Mouse (Mus musculus) lung, embryonic 14.5 days (tissue): Measurements from ENCODE around the gene Tns1. TPM values are rescaled to one million over a fixed set of nuclear protein-coding genes. Genes with fewer than 3 reads are reported as not detected.

Experiments
- ATAC-seq: fragments of 200-750 bp; cut with Nextera tagmentation; 2 replicates; pipeline ENCODE4 v1.8.0; 2017; ENCODE audit warnings: mild to moderate bottlenecking, moderate TSS enrichment, moderate library complexity; ENCODE audit not compliant: insufficient read depth
- DNase-seq: peaks from one replicate; pipeline ENCODE4 v3.0.0-alpha.2; 2015
- H3K27ac ChIP-seq: fragments of 300-500 bp; sonication (generic); 2 replicates; pipeline ENCODE4 v1.5.1; 2014; ENCODE audit warnings: low read depth, mild to moderate bottlenecking, moderate library complexity
- H3K27me3 ChIP-seq: fragments of 300-500 bp; sonication (generic); 2 replicates; pipeline ENCODE4 v1.6.1; 2014; ENCODE audit warnings: low read length, control low read depth; ENCODE audit not compliant: insufficient read depth
- H3K36me3 ChIP-seq: fragments of 300-500 bp; sonication (generic); 2 replicates; pipeline ENCODE4 v1.6.1; 2014; ENCODE audit warnings: control low read depth; ENCODE audit not compliant: insufficient read depth
- H3K4me1 ChIP-seq: fragments of 300-500 bp; sonication (generic); 2 replicates; pipeline ENCODE4 v1.6.1; 2014; ENCODE audit warnings: antibody characterized with exemption, control low read depth; ENCODE audit not compliant: insufficient read depth
- H3K4me2 ChIP-seq: fragments of 300-500 bp; sonication (generic); 2 replicates; pipeline ENCODE4 v1.6.1; 2014; ENCODE audit warnings: mild to moderate bottlenecking
- H3K4me3 ChIP-seq: fragments of 300-500 bp; sonication (generic); 2 replicates; pipeline ENCODE4 v1.5.1; 2014; ENCODE audit warnings: low read depth, low read length
- H3K9ac ChIP-seq: fragments of 300-500 bp; sonication (generic); 2 replicates; pipeline ENCODE4 v1.6.1; 2014
- H3K9me3 ChIP-seq: fragments of 300-500 bp; sonication (generic); 2 replicates; pipeline ENCODE4 v1.6.1; 2016; ENCODE audit warnings: low read depth, low read length, control low read depth
- CTCF ChIP-seq: IDR thresholded peaks from 2 replicates; pipeline ENCODE4 v1.5.1; 2016; ENCODE audit warnings: antibody characterized with exemption, low read depth
- WGBS: fragments of 180-500 bp; shearing (Covaris S2); extraction: QIAGEN DNeasy Blood & Tissue Kit; methylation state at CpG from one replicate; pipeline ENCODE4 v1.1.7; 2014; 5-methylcytosine and 5-hydroxymethylcytosine counted together
- polyA plus RNA-seq: library from polyadenylated mRNA; unstranded; fragments of >200 nt; fragmentation: Nextera tagmentation; extraction: Ambion mirVana; gene quantifications from 2 replicates; pipeline ENCODE4 v1.2.1, GENCODE M21; 2014

The Tns1 gene
- polyA plus RNA-seq, 1 experiment from 2014 or later: 95.2 TPM

DNA sequence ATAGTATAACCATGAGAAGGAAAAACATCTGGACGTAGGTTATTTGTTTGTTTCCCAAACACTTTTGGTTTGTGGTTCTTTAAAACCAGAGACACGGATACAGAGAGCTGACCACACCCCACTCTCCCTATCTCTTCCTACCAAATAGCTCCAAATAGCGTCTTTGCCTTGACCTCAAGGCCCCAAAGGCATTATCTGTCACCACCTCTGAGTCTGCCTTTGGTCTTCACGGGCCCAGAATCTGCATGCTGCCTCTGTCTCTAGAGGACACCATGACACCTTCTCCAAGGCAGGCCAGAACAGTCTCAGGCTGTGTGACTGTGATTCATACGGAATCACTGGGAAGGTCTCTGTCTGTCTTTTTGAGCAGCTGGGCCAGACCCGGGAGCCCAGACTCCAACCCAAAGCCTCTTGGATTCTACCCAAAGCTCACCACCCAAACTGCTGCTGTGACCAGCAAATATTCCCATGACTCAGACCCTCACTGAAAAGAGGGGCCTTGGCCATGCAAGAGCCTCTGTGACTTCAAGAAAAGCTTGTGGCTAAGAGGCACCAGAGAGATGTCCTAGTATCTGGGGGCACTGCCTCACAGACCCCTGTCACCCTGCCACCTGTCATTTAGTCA, 11.2 kb upstream of the Tns1 start:
- DNase-seq: no peak
- no peaks in the 10 kb centered on the region for H3K4me1 ChIP-seq

DNA sequence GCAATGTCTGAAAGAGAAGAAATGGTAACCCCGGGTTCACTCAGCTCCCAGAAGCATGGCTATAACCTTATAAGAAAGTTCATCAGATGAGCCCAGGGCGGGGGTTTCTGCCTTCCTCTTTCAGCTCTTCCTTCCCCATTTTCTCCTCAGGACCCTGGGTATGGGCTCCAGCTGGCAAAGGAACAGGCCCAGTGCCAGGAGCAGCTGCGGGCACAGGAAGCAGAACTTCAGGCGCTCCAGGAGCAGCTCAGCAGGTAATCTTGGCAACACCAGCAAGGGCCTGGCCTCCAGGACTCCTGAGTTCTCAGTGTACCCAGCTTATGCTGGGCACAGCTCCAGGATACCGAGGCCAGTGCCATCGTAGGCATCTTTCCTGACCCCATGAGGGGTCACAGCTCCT, 9.7 kb upstream of the Tns1 start:
- ATAC-seq (no peak), DNase-seq (no peak)
- Histone ChIP-seq H3K4me2 (no peak overlapping the region), H3K4me3 (no peak overlapping the region), H3K36me3 (no peaks in the 10 kb centered on the region), H3K9ac (no peak overlapping the region), H3K27me3 (no peaks in the 10 kb centered on the region), H3K4me1 (no peaks in the 10 kb centered on the region), H3K9me3 (no peaks in the 10 kb centered on the region), H3K27ac (no peak overlapping the region)
- TF ChIP-seq CTCF: no peak
- 70% methylated on average over 6 of the region's 6 CpGs for WGBS

More for the DNA sequence above, 11.2 kb upstream of the Tns1 start:
- Histone ChIP-seq H3K9me3 (no peaks in the 10 kb centered on the region), H3K4me3 (no peak overlapping the region), H3K36me3 (no peaks in the 10 kb centered on the region), H3K9ac (no peak overlapping the region), H3K4me2 (no peak overlapping the region), H3K27me3 (no peaks in the 10 kb centered on the region), H3K27ac (no peak overlapping the region)
- 57% methylated on average over 6 of the region's 6 CpGs for WGBS
- TF ChIP-seq CTCF: no peak
- ATAC-seq: no peak

DNA sequence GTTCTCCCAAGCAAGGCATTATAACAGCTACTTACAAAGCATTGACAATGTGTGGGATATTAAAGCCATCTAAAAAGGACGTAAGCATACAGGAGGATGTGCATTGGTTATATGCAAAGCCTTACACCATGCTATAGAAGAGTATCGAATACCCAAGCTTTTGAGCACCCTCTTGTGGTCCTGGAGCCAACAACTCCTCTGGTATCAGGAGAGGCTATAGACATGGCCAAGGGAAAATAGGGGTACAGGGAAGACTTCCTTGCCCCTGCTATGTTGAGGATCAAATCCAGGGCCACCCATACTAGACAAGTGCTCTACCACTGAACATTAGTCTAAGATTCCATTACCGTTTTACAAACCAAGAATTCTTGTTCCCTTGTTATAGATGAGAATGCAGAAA, 7.8 kb upstream of the Tns1 start:
- Histone ChIP-seq H3K27ac (no peak overlapping the region), H3K9me3 (no peaks in the 10 kb centered on the region), H3K4me1 (no peaks in the 10 kb centered on the region), H3K4me2 (no peak overlapping the region), H3K27me3 (no peaks in the 10 kb centered on the region), H3K4me3 (no peak overlapping the region), H3K36me3 (no peaks in the 10 kb centered on the region), H3K9ac (no peak overlapping the region)
- ATAC-seq: no peak
- TF ChIP-seq CTCF: peak; percentile 49
- peak; percentile 55 for DNase-seq
- 63% methylated on average over 3 of the region's 3 CpGs for whole genome bisulfite sequencing

DNA sequence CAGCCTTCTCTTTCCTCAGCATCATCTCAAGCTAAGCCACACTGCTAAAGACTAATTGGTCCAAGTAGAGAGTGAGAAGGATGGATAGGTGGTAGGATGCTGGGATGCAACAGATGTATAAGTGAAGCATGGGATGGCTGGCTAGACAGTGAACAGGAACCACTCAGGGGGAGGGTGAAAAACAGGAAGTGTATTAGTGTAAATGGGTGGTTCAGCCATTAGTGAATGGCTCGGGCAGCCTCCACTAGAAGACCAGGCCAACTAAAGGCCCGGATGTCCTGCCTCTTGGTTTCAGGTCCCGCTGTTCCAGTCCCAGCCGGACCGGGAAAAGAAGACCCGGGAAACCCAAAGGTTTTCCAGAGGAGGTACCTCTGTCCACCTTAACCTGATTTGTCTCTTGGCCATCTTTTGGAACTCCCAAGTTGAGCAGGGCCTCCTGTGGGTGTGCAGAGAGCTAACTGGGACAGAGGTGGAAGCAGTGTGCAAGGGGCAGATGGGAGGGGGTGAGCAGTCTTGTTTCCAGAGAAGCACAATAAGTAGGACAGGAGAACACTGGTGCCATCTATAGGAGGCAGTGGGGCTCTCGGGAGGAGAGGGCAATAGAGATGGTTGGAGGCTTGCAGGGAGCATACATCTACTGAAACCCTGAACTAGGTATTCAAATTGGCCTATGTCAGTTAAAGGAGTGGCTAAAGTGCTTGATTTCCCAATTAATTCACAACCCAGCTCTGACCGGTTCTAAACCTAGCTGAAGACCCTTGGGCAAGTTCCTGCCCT, 6.8 kb upstream of the Tns1 start:
- no peaks in the 10 kb centered on the region for H3K9me3 ChIP-seq
- DNase-seq: no peak

GRCm38 (mm10) chr1:74124991-74125552, 823 bp upstream of the Tns1 start, which contains the start of gene Rufy4:
Gene Rufy4 (plus strand): TSS chr1:74125541.
- H3K27me3 ChIP-seq: peaks cover 6% of the 10 kb centered on the region; the same call in 1 of the 2 replicates
- no peaks in the 10 kb centered on the region for H3K36me3 ChIP-seq
- peak within 1 kb of the TSS; percentile 94 for H3K4me2 ChIP-seq
- H3K4me1 ChIP-seq: 0 out of 2 replicates have a peak, but pooled peaks cover 4% of the 10 kb centered on the region
- H3K9ac ChIP-seq: peak within 1 kb of the TSS; percentile 57
- H3K4me3 ChIP-seq: peak within 1 kb of the TSS; percentile 56
- TF ChIP-seq CTCF: peak; percentile 86
- DNase-seq: peak; percentile 86
- peak; percentile 52 for ATAC-seq
- H3K27ac ChIP-seq: no peak within 1 kb of the TSS
- WGBS: 1% methylated on average over 12 of the region's 12 CpGs
- H3K9me3 ChIP-seq: no peaks in the 10 kb centered on the region

More for the DNA sequence above, 6.8 kb upstream of the Tns1 start:
- Histone ChIP-seq H3K36me3 (no peaks in the 10 kb centered on the region), H3K9ac (no peak overlapping the region), H3K4me1 (no peaks in the 10 kb centered on the region), H3K4me3 (no peak overlapping the region), H3K27ac (no peak overlapping the region), H3K4me2 (no peak overlapping the region), H3K27me3 (no peaks in the 10 kb centered on the region)
- ATAC-seq: no peak
- TF ChIP-seq CTCF: no peak
- WGBS: 86% methylated on average over 8 of the region's 8 CpGs

DNA sequence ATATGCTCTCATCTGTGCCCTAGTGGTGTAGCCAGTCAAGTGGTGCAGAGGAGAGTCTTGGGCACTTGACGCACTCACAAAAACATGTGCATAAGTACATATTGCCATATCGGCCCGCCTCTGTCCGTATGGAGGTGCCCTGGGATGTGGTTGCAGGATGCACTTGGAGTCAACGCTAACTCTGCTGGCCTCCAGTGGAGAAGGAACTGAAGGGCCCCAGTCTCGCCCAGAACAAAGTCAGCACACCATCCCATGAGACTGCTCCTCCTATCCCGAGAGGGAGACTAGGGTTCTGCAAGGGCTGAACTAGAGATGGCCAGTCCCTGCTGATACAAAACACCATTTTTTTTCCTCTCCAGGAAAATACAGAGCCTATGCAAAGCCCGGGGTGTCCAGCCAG, 1.0 kb downstream of the Tns1 start:
- H3K9ac ChIP-seq: no peak overlapping the region; the same call in 1 of the 2 replicates
- H3K27me3 ChIP-seq: peaks cover 6% of the 10 kb centered on the region; the same call in 1 of the 2 replicates
- TF ChIP-seq CTCF: peak; percentile 33
- H3K27ac ChIP-seq: no peak overlapping the region
- WGBS: 57% methylated on average over 8 of the region's 8 CpGs
- H3K4me3 ChIP-seq: peak overlapping the region; percentile 56
- peak; percentile 31 for DNase-seq
- H3K4me2 ChIP-seq: peak overlapping the region; percentile 94
- no peak for ATAC-seq
- H3K9me3 ChIP-seq: no peaks in the 10 kb centered on the region
- H3K4me1 ChIP-seq: 0 out of 2 replicates have a peak, but pooled peaks cover 4% of the 10 kb centered on the region
- H3K36me3 ChIP-seq: no peaks in the 10 kb centered on the region
